Mouse (Mus musculus): Measurements from ENCODE around the gene Rgs14. TPM values are rescaled to one million over a fixed set of nuclear protein-coding genes. Genes with fewer than 3 reads are reported as not detected.

The Rgs14 gene
- total RNA-seq (2015; ENCODE audit: low replicate concordance) (9.0 and 14.7 TPM in 2 replicates), total RNA-seq (2017; ENCODE audit: low replicate concordance) (4.2 and 7.9 TPM in 2 replicates)

DNA sequence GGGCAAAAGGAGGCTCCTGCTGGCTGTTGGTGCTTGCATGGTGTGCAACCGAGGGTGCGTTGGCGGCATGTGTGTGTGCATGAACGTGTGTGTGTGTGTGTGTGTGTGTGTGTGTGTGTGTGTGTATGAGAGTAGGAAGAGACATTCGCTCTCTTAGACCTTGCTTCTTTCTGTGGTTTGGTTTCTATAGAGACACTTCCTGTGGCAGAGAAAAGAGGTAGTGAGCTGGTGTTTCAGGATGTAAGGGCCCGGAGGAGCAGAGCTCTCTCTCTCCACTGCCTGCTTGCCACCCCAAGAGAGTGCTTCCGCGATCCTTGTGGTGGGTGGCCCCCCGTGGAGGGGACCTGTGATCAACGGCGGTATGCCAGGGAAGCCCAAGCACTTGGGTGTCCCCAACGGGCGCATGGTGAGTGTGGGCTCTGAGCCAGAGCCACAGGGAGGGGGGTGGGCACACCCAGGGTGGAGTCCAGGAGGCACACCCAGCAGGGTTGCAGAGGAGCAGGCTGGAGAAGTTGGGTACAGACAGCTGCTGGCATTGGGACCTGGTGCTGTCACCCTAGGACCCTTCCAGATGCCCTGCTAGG is at the start of gene Rgs14:
Gene Rgs14, plus strand, starts transcription at position 202 of the 584 bp plus-strand sequence.
- ATAC-seq (replicated peaks; ENCODE audit: low FRiP score, poor library complexity, severe bottlenecking), result peak; percentile 91

DNA sequence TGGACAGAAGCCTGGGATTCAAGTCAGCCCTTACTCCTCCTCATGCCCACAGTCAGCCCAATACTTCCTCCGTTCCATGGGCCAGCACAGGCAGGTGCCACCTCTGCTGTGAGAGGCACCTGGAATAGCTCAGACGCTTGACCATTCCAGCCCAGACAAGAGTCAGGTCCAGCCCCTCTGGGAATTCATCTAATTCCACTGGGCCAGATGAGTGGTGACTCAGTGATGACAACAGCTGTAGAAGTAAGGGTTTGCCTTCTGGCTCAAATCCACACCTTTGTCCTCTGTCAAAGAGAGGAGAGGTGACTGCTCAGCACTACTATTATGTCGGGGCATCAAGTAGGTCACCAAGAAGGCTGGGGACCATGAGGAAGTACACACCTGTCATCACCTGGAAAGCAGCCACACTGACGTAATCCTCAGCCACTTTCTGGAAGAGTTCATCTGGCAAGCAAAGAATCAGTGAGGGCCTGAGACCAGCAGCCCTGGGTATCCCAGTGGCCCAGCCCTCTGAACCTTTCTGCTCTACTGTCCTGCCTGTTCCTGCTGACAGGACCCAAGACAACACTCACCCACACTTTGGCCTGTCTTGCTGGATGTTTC is 49.5 kb upstream of the Rgs14 start, which contains the start of gene Prelid1:
Gene Prelid1, plus strand, starts transcription at position 570 of the 603 bp plus-strand sequence.
- ATAC-seq (replicated peaks; ENCODE audit: low FRiP score, poor library complexity, severe bottlenecking), result no peak

DNA sequence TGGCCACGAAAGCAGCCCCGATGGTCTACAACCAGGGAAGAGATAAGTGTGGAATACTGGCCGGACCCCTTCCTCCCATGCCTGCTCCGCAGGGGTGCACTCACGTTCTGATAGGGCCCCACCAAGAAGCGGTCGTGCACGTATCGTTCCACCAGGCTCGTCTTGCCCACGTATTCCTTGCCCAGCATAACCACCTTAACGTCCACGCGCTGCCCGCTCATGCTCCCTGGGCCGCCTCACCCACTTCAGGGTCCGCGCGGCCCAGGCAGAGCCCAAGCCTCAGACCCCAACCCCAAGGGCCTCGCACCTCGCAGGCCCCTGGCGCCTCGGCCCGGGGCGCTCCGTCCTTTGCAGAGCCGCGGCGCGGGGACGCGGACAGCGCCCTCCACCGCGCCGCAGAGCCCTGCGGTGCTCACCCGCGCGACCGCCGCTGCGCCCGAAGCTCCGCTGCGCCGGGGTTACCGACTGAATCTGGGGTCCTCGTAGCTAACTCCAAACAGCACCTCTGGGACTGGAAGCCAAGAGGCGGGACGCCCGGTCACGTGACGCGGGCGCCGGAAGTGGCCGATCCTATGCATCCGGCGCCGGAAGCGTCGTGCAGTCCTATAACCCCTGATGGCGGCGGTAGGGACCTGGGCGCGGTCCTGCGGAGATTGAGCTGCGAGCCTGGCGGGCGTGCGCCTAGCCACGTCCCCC is 48.0 kb upstream of the Rgs14 start, which contains the start of gene Rab24:
Gene Rab24, minus strand, starts transcription at position 513 of the 696 bp plus-strand sequence.
- peak; percentile 87 for ATAC-seq (replicated peaks; ENCODE audit: low FRiP score, poor library complexity, severe bottlenecking)

DNA sequence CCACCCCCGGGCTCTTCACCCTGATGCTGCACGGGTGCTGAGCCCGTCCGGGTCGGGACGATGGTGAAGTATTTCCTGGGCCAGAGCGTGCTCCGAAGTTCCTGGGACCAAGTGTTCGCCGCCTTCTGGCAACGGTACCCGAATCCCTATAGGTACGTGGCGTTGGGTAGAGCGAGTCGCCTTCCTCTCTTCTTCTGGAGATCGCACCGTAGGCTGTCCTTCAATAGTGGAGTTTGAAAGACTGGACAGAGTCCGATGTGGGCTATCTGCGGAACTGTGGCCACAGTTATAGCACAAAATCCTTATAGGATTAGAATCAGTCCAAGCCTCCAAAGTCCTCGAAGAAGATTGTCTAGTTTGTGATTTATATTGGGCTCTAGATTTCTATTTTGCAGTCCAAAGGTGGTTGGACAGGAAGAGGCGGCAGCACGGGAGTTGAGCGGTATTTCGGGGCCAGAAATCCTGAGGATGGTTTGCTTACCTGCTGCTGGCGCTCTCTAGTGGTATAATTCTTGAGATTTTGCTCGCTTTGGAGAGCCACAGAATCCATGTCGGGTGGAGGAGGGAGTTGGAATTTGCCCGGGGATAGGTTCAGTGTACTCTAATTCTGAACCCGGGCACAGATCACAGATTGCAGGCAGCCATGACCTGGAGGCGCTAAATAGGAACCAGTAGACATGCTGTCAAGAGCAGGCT is 47.3 kb upstream of the Rgs14 start:
- ATAC-seq (replicated peaks; ENCODE audit: low FRiP score, poor library complexity, severe bottlenecking), result peak; percentile 56

DNA sequence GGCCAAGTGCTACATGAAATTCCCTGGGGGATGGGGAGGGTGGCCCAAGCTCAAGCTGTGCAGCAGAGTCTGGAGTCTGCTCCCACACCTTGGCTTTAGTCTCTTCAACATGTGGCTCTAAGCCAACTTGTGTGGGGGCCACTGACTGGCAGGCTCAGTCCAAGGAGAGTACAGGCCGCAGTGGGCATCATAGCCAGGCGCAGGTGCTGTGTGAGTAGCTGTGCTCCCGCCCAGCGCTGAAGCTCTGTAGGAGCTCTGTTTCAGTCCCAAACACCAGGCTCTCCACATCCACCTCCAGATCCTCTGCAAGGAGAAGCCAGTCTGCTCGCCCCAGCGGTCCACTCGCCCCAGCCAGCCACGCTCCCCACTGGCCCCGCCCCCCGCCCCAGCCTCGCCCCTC is 43.9 kb upstream of the Rgs14 start:
- no peak for ATAC-seq (replicated peaks; ENCODE audit: low FRiP score, poor library complexity, severe bottlenecking)

DNA sequence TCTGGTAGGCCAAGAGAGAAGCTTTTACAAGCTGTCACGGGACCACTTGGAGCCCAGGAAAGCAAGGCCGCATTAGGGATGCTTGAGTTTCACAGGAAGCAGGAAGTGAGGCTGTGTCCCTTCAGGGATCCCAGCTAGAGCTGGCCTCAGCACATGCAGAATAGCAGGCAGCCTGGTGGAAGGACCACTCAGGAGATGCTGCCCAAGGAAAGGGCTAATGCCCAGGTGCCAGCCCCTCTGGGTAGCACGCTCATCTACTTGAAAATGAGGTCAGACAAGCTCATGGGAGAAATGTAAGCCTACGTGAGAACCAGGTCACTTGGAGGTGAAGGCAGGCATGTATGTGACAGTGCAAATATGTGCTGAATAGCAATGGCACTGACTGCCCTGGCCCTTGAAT is 42.4 kb upstream of the Rgs14 start:
- ATAC-seq (replicated peaks; ENCODE audit: low FRiP score, poor library complexity, severe bottlenecking), result no peak

DNA sequence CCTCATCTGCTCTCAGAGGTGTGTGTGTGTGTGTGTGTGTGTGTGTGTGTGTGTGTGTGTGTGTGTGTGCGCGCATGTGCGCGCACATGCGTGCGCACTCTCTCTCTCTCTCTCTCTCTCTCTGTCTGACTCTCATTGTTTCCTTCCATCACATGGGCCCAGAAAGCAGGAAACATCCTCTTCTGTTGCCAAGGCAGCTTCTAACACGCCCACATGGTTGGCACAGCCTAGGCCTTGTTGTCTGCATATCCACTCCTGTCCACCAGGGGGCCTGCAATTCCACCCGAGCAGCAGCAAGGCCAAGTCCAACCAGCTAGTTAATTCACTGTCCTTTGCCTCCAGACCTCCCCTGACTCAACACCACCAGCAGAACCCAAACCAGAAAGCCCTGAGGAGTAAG is 41.9 kb upstream of the Rgs14 start:
- peak; percentile 50 for ATAC-seq (replicated peaks; ENCODE audit: low FRiP score, poor library complexity, severe bottlenecking)

DNA sequence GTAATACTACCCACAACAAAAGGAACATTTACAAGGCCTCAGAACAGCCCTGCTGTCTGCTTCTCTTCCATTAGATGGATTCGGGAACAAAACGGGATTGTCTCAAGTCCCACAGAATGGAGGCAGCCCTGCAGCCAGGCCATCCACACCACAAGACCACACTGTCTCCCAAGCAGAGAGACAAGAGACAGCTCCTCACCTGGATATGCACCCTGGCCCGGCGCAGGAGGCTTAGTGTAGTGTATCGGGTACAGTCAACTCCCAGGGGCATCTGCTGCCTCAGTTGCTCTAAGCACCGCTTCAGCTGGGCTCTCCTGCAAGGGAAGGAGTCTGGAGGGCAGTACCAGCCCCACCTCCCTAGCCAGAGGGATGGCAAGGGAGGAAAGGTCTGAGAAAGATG is 41.4 kb upstream of the Rgs14 start:
- ATAC-seq (replicated peaks; ENCODE audit: low FRiP score, poor library complexity, severe bottlenecking), result no peak

DNA sequence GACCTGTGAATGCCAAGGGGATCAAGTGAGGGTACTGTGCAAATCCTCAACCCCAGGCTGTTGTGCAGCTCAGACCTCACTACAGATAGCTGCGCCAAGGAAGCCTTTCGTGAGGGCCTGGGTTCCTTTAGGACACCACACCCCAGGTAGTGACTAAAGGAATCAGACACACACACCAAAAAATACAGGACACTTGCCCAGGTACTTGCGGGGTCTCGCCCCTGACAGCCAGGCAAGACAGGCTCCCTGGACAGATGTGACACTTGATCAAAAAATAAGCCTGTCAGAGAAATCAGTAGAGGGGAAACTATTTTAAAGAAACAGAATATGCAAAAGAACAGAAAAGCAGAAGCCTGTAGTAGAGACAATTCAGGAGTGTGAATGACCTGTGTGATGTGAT is 40.9 kb upstream of the Rgs14 start:
- no peak for ATAC-seq (replicated peaks; ENCODE audit: low FRiP score, poor library complexity, severe bottlenecking)

DNA sequence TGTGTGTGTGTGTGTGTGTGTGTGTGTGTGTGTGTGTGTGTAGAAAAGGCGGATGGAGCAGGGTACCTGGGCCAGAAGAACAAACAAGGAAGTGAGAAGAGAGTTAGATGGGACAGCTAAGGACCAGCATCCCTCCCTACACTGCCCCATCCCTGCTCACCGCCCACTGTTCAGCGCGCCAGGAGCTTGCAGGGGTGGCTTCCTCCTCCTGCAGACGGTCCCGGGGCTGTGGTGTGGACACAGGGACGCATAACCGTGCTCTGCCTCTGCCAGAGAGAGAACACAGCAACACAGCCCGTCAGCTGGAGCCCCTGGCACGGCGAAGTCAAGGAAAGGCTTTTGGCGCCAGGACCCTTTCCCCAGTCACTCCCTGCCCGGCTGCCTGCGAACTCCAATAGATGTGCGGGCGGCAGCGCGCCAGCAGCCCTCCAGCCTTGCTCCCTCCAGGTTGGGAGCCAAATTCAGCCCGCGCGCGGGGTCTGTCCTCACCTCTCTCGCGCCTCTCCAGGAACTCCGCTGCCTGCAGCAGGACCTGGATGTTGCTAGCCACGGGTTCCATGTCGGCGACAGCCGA is 40.3 kb upstream of the Rgs14 start:
- peak; percentile 40 for ATAC-seq (replicated peaks; ENCODE audit: low FRiP score, poor library complexity, severe bottlenecking)

DNA sequence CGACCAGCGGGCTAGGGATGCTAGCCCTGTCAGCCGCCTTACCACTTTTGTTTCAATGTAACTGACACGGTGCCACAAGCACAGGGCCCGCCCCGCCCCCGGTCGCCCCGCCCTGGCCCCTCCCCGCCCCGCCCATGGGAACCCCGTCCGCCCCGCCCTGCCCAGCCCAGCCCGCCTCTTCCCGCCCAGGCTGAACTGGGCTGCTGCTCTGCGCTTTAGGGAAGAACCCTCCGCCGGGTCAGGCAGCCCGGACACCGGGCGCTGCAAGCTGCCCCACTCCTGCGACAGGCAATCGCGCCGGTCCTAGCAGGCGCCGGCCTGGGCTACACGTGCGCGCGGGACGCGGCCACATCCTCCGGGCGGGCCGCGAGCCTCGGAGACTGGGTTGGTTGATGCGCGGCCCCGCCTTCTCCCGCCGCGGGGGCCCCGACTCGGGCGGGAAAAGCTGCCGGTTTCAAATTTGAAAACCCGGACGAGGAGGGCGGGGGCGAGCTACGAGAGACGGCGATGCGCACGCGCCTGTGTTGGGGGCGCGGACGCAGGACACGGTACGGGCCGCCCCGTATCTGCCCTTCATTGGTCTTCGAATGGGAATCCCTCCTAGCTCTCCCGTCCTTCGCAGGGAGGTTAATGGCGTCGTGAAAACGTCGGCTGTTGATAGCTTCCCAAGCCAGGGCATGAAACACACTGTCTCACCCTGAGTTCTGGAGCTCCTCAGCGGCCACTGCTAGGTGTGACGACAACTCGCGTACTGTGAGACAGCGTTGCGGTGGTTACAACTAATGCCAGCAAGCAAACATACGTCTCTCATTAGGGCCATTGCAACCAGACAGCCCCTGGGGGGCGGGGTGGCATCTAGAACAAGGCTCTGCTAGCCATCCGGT is 39.6 kb upstream of the Rgs14 start, which contains the start of gene Mxd3:
Gene Mxd3, minus strand, starts transcription at position 141 of the 884 bp plus-strand sequence.
- peak; percentile 74 for ATAC-seq (replicated peaks; ENCODE audit: low FRiP score, poor library complexity, severe bottlenecking)

DNA sequence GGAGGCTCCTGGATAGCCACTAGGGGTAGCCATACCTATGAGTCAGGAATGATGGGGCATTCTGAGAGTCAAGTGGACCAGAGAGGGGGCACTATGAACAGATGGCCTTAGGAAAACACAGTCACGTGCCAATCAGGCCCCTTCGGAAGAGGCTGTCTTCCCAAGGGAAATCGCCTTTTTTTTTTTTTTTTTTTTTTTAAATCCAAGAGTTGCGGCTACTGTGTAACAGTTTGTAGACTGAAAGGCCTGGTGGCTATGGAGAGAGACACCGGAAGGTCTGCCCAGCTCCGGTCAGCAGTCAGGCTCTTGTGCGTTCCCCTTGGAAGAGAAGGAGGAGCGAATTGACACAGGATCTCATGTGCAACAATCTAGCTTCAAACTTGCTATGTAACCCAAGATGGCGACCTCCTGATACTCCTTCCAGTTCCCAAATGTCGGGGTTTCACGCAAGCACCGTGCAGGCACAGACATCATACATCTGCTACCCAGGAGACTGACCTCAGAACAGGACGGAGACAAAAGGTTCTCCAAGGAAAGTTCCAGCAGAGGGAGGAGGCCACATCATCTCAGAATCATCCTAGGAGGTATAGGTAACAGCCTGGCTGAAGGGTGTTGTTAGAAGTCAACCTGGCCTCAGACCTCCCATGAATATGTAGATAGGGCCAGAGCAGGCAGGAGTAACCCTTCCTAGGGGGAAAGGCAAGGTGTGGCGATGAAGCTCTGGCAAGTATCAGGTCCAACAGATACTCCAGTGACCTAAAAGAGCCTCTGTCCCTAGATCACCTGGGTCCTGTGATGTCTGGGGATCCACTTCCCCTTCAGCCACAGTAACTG is 38.7 kb upstream of the Rgs14 start:
- ATAC-seq (replicated peaks; ENCODE audit: low FRiP score, poor library complexity, severe bottlenecking), result peak; percentile 70; the same call in 1 of the 2 replicates

DNA sequence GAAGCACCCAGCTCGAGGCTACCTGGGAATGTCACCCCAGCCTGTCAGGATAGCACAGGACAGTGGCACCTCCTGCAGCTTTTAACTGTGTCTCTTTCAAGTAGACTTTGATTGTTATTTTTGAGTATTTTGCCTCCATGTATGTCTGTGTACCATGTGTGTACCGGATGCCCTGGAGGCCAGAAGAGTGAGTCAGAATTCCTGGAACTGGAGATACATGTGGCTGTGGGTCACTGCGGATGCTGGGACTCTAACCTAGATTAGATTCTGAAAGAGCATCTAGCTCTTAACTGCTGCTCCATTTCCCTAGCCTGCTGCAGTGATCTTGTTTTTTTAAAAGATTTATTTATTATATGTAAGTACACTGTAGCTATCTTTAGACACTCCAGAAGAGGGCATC is 37.2 kb upstream of the Rgs14 start:
- no peak for ATAC-seq (replicated peaks; ENCODE audit: low FRiP score, poor library complexity, severe bottlenecking)

DNA sequence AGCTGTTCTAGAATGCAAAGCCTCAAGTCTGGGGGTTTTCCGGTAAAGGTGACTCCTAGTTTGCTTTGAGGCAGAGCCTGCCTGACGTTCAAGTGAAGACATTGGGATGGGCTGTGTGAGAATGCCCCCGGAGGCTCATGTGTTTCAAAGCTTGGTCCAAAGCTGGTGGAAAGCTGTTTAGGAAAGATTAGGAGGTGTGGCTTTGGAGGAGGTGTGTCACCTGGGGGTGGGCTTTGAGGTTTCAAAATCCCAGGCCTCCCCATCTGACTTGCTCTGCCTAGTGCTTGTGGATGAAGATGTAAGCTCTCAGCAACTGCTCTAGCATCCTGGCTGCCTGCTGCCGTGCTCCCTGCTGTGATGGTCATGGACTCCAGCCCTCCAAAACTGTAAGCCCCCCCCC is 33.8 kb upstream of the Rgs14 start:
- ATAC-seq (replicated peaks; ENCODE audit: low FRiP score, poor library complexity, severe bottlenecking), result no peak

DNA sequence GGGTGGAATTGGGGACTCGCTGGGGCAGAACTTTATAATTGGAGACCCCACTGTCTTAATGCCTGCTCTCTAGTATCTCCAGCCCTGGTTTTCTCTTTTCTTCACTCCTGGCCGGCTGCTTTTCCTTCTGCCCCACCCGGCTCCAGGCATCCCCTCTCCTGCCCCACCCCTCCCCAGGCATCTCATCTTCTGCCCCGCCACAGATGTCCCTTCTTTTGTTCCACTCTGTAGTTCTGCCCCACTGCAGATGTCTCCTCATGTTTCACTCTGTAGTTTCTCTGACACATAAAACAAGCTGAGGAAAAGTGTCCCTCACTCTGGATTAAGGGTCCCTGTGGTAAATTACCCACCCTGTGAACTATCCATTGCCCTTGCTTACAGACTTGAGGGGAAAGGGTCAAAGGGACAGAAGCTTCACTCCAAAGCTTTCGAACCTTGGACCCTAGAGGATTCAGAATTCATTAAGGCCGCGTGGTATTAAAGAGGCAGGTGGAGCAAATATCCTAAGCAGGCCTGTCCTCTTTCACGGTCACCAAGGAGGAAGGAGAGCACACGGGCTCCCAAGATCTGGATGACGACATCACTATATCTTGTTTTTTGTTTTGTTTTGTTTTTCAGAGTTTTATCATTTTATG is 32.1 kb upstream of the Rgs14 start:
- no peak for ATAC-seq (replicated peaks; ENCODE audit: low FRiP score, poor library complexity, severe bottlenecking)

DNA sequence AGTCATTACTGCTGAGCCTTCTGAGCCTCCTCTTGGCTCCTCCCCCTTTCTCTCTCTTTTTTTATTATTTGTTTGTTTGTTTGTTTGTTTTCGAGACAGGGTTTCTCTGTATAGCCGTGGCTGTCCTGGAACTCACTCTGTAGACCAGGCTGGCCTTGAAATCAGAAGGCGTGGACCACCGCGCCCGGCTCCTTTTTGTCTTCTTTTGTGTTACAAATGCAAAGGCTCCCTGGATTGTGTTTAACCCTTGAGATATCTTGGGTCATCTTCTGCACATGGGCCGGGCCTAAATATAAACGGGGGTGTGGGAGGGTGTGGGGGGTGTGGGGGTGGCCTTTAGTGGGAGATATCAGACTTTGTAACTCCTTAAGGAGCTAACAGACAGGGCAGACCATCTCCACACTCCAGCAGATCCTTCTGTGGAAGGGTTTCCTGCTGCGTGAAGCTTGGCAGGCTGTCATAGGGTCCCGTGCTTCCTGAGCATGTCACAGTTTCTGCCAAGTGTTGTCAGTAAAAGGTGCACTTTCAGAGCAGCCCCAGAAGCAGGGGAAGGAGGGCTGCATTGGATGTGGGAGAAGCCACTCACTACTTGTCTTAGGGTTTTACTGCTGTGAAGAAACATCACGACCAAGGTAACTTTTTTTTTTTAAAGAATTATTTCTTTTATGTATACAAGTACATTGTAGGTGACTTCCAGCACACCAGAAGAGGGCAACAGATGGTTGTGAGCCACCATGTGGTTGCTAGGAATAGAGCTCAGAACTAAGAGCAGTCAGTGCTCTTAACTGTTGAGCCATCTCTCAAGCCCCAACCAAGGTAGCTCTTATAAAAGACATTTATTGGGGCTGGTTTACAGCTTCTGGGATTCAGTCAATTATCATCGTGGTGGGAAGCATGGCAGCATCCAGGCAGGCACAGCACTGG is 31.1 kb upstream of the Rgs14 start:
- no peak for ATAC-seq (replicated peaks; ENCODE audit: low FRiP score, poor library complexity, severe bottlenecking)

DNA sequence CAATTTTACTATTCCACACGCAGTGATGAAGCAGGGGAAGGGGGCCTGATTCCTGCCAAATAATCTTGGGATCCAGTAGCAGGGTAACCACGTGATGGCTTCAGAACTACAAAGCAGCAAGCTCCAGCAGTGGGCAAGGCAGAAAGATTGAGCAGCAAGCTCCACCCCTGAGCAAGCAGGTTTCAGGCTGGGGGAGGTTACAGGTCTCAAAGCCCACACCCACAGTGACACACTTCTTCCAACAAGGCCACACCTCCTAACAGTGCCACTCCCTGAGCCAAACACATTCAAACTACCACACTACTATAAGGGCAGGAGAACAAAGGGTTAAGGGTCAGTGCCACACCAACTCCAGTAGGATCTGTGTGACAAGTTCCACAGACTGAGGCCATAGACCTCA is 30.3 kb upstream of the Rgs14 start:
- ATAC-seq (replicated peaks; ENCODE audit: low FRiP score, poor library complexity, severe bottlenecking), result peak; percentile 20; the same call in 1 of the 2 replicates
